ENCODE assay signal across 10 mouse cellular contexts in genomic region chr5:129929924-129930855, GRCm38 (mm10). TPM values are rescaled to one million over a fixed set of nuclear protein-coding genes. Genes with fewer than 3 reads are reported as not detected.
A peak's percentile ranks its signal among the peaks of the same experiment; 100 is the strongest.
DNase-seq lines count a peak whose midpoint lies in the region; ATAC-seq and TF ChIP-seq lines count a peak whose summit lies in the region.
"Had no signal": no experiment of that assay in that cellular context is flagged by ENCODE, and none has a peak within 500 bp of the region (broad histone marks: within the 10 kb centered on the region; RNA-seq: fewer than 3 reads in every experiment).

No protein-coding gene starts in this region.

- no peak for ATAC-seq in kidney, embryonic 15.5 days (replicated peaks; ENCODE audit: low FRiP score)

- H3K36me3 ChIP-seq in kidney, embryonic 15.5 days, result no peaks in the 10 kb centered on the region

- no peak overlapping the region for H3K9ac ChIP-seq in kidney, embryonic 15.5 days
- H3K9ac ChIP-seq: liver, embryonic 14.5 days had no signal

- WGBS in kidney, embryonic 15.5 days, result 55% methylated on average over 9 of the region's 9 CpGs

- no peaks in the 10 kb centered on the region for H3K4me1 ChIP-seq in kidney, embryonic 15.5 days

- no peak for TF ChIP-seq CTCF in gastrocnemius, adult 2 months (IDR thresholded peaks at IDR 0.05)

- H3K27ac ChIP-seq in kidney, embryonic 15.5 days, result no peak overlapping the region
- H3K27ac ChIP-seq in gastrocnemius, adult 2 months, result no peak overlapping the region
- H3K27ac ChIP-seq: liver, embryonic 14.5 days had no signal

- DNase-seq in kidney, adult 18-20 months, result peak; percentile 59
- DNase-seq in R1 (ENCODE audit: low read depth, low spot score), result peak; percentile 50
- DNase-seq in kidney, postnatal 25 days, result peak; percentile 80 to 86
- peak; percentile 54 to 67 for DNase-seq in lung, postnatal 4 days
- DNase-seq in gastrocnemius, adult 2 months, result no peak
- no peak for DNase-seq in gastrocnemius, adult 18-20 months (ENCODE audit: low spot score)
- DNase-seq in cerebellum, adult 9-10 months, result no peak
- DNase-seq: cerebellum, postnatal 36 days had no signal

- H3K4me3 ChIP-seq in kidney, embryonic 15.5 days (replicated peaks), result no peak overlapping the region
- H3K4me3 ChIP-seq in gastrocnemius, adult 2 months, result no peak overlapping the region

- intact Hi-C loops in gastrocnemius, adult 2 months (cut with DNase I), result no loop called here

- no peaks in the 10 kb centered on the region for H3K9me3 ChIP-seq in kidney, embryonic 15.5 days (replicated peaks)

- H3K4me2 ChIP-seq in kidney, embryonic 15.5 days, result no peak overlapping the region

- no peaks in the 10 kb centered on the region for H3K27me3 ChIP-seq in kidney, embryonic 15.5 days

RNA-seq across cellular contexts. Expression of gene Vkorc1l1, which starts 11.6 kb away (rescaled TPM):
- polyA plus RNA-seq in kidney, embryonic 15.5 days (2015; fragmentation: Nextera tagmentation; extraction: Ambion mirVana), result 26.3 and 30.2 TPM in 2 replicates
- total RNA-seq in gastrocnemius, adult 2 months (2021), result 10 to 100 TPM; 21.4 to 22.9 TPM
- total RNA-seq in gastrocnemius, adult 18-20 months (2021), result 10 to 100 TPM; 21.5 to 21.9 TPM

RNA-seq across cellular contexts. Expression of gene Nupr1l, which starts 21.9 kb away (rescaled TPM):
- 3.6 and 4.2 TPM in 2 replicates for polyA plus RNA-seq in kidney, embryonic 15.5 days (2015; fragmentation: Nextera tagmentation; extraction: Ambion mirVana)
- total RNA-seq in gastrocnemius, adult 2 months (2021), result not detected
- total RNA-seq in gastrocnemius, adult 18-20 months (2021), result under 1 TPM; 0.41 to 0.47 TPM

RNA-seq across cellular contexts. Expression of gene Phkg1, which starts 31.8 kb away (rescaled TPM):
- 0.27 and 0.31 TPM in 2 replicates for polyA plus RNA-seq in kidney, embryonic 15.5 days (2015; fragmentation: Nextera tagmentation; extraction: Ambion mirVana)
- 100 to 1,000 TPM; 314 to 437 TPM for total RNA-seq in gastrocnemius, adult 2 months (2021)
- 100 to 1,000 TPM; 297 to 369 TPM for total RNA-seq in gastrocnemius, adult 18-20 months (2021)

RNA-seq across cellular contexts. Expression of gene Zbed5, which starts 34.7 kb away (rescaled TPM):
- polyA plus RNA-seq in kidney, embryonic 15.5 days (2015; fragmentation: Nextera tagmentation; extraction: Ambion mirVana), result 6.4 and 7.1 TPM in 2 replicates
- total RNA-seq in gastrocnemius, adult 2 months (2021), result under 1 TPM; 0.20 to 0.45 TPM
- total RNA-seq in gastrocnemius, adult 18-20 months (2021), result under 1 TPM; 0.32 to 0.64 TPM

RNA-seq across cellular contexts. Expression of gene Chchd2, which starts 42.9 kb away (rescaled TPM):
- polyA plus RNA-seq in kidney, embryonic 15.5 days (2015; fragmentation: Nextera tagmentation; extraction: Ambion mirVana), result 984 and 1,043 TPM in 2 replicates
- total RNA-seq in gastrocnemius, adult 2 months (2021), result 100 to 1,000 TPM; 604 to 698 TPM
- total RNA-seq in gastrocnemius, adult 18-20 months (2021), result 100 to 1,000 TPM; 609 to 675 TPM

Comparison
In these comparisons a context has a peak if more than half of its experiments do, and no peak if none do; other contexts are left out.
1. DNase-seq: peak in kidney, adult 18-20 months (single experiment), R1 (single experiment), kidney, postnatal 25 days (2 of 2) and lung, postnatal 4 days (2 of 2); none in gastrocnemius, adult 2 months (single experiment), gastrocnemius, adult 18-20 months (single experiment) and cerebellum, adult 9-10 months (single experiment).